Mouse (Mus musculus) hindbrain, postnatal 0 days (tissue): ENCODE measurements around the gene Prpf6. TPM values are rescaled to one million over a fixed set of nuclear protein-coding genes. Genes with fewer than 3 reads are reported as not detected.

Experiments
- ATAC-seq: fragments of 200-750 bp; cut with Nextera tagmentation; 2 replicates; pipeline ENCODE4 v1.8.0; 2017; ENCODE audit warnings: mild to moderate bottlenecking, moderate TSS enrichment, moderate library complexity
- DNase-seq: peaks from one replicate; pipeline ENCODE4 v3.0.0-alpha.2; 2015; ENCODE audit warnings: low spot score
- H3K27ac ChIP-seq: fragments of 300-500 bp; sonication (generic); 2 replicates; pipeline ENCODE4 v1.5.1; 2014; ENCODE audit warnings: mild to moderate bottlenecking
- H3K27me3 ChIP-seq: fragments of 300-500 bp; sonication (generic); 2 replicates; pipeline ENCODE4 v1.6.1; 2014; ENCODE audit warnings: low read length, mixed read lengths; ENCODE audit not compliant: insufficient read depth
- H3K36me3 ChIP-seq: fragments of 300-500 bp; sonication (generic); 2 replicates; pipeline ENCODE4 v1.6.1; 2014; ENCODE audit warnings: low read length, mixed read lengths; ENCODE audit not compliant: insufficient read depth
- H3K4me1 ChIP-seq: fragments of 300-500 bp; sonication (generic); 2 replicates; pipeline ENCODE4 v1.6.1; 2014; ENCODE audit warnings: antibody characterized with exemption, low read length, mixed read lengths; ENCODE audit not compliant: insufficient read depth
- H3K4me2 ChIP-seq: fragments of 300-500 bp; sonication (generic); 2 replicates; pipeline ENCODE4 v1.6.1; 2014; ENCODE audit warnings: low read depth, mild to moderate bottlenecking, low read length, moderate library complexity, mixed read lengths
- H3K4me3 ChIP-seq: fragments of 300-500 bp; sonication (generic); 2 replicates; pipeline ENCODE4 v1.5.1; 2014; ENCODE audit warnings: low read length
- H3K9ac ChIP-seq: fragments of 300-500 bp; sonication (generic); replicated peaks from 2 replicates; pipeline ENCODE4 v1.6.1; 2014; ENCODE audit warnings: mild to moderate bottlenecking, low read length, moderate library complexity, mixed read lengths
- H3K9me3 ChIP-seq: fragments of 300-500 bp; sonication (generic); 2 replicates; pipeline ENCODE4 v1.6.1; 2016; ENCODE audit warnings: low read length, mixed read lengths
- CTCF ChIP-seq: IDR thresholded peaks from 2 replicates; pipeline ENCODE4 v1.5.1; 2016; ENCODE audit warnings: antibody characterized with exemption, control low read depth, low read depth
- WGBS: fragments of 180-500 bp; shearing (Covaris S2); extraction: QIAGEN DNeasy Blood & Tissue Kit; methylation state at CpG from one replicate; pipeline ENCODE4 v1.1.7; 2014; 5-methylcytosine and 5-hydroxymethylcytosine counted together
- polyA plus RNA-seq: library from polyadenylated mRNA; unstranded; fragments of >200 nt; fragmentation: Nextera tagmentation; extraction: Ambion mirVana; gene quantifications from 2 replicates; pipeline ENCODE4 v1.2.1, GENCODE M21; 2015
- total RNA-seq: library from RNA; depleted of rRNA; stranded (reverse); fragments of >200 nt; gene quantifications from 2 replicates; pipeline ENCODE4 v1.2.3, GENCODE M21; 2014; rRNA removed

Prpf6 gene
- total RNA-seq (29.9 and 32.3 TPM in 2 replicates), polyA plus RNA-seq (39.8 and 42.4 TPM in 2 replicates)

DNA sequence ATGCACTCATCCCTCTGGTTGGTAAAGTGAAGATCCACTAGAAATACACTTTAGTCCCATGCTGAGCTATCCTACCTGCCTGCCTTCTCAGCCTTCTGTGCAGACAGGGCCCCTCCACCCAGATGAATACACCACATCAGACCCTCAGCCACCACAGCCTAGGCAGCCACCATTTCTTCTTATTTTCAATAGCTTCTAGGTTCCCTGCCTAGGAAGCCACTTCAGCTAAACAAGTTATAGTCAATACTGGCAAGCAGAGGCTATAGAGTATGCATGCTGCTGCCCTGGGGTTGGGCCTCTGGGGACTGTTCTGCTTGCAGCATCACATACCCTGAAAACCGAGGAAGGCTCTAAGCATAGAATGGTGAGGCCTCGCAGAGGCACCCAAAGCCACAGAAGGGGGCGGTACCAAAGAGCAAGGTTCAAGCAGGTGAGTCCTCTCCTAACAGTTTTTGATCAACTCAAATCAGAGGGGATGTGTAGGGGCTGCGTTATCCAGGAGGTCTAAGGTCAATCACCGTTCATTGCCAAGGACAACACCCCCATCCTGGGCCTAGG lies at the start of gene Prpf6:
Prpf6 (plus strand) TSS at position 341 of the 558 bp plus-strand sequence.
- peaks cover 35% of the 10 kb centered on the region for H3K36me3 ChIP-seq
- ATAC-seq (0 out of 2 replicates have a peak, but pooled peaks have one; percentile 4), DNase-seq (peak; percentile 30)
- H3K4me3 ChIP-seq: peak within 1 kb of the TSS; percentile 77
- peaks cover 10% of the 10 kb centered on the region for H3K4me1 ChIP-seq
- TF ChIP-seq CTCF: no peak
- peak within 1 kb of the TSS; percentile 79 for H3K4me2 ChIP-seq
- peak within 1 kb of the TSS; percentile 92 for H3K27ac ChIP-seq
- no peaks in the 10 kb centered on the region for H3K9me3 ChIP-seq
- WGBS: 5% methylated on average over 5 of the region's 5 CpGs
- H3K27me3 ChIP-seq: no peaks in the 10 kb centered on the region
- H3K9ac ChIP-seq: peak within 1 kb of the TSS; percentile 92

DNA sequence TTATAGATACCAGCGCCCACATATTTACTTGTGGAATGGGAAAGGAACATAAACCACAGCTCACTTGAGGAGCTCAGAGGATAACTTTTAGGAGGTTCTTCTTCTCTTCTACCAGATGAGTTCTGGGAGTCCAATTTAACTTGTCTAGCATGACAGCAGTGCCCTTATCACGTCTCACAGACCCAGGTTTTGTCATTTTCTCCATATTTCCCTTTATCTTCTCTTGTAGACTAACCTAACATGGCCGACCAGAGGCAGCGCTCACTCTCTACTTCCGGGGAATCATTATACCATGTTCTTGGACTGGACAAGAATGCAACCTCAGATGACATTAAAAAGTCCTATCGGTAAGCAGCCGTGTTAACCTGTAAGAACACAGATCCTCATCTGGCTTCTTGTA lies 45.5 kb upstream of the Prpf6 start:
- H3K27me3 ChIP-seq: no peaks in the 10 kb centered on the region
- WGBS: 97% methylated on average over 7 of the region's 7 CpGs
- no peaks in the 10 kb centered on the region for H3K9me3 ChIP-seq
- H3K9ac ChIP-seq: no peak overlapping the region
- ATAC-seq (no peak), DNase-seq (no peak)
- H3K4me2 ChIP-seq: no peak overlapping the region
- H3K4me1 ChIP-seq: no peaks in the 10 kb centered on the region
- no peak overlapping the region for H3K4me3 ChIP-seq
- TF ChIP-seq CTCF: no peak
- H3K36me3 ChIP-seq: peaks cover 48% of the 10 kb centered on the region
- H3K27ac ChIP-seq: no peak overlapping the region

DNA sequence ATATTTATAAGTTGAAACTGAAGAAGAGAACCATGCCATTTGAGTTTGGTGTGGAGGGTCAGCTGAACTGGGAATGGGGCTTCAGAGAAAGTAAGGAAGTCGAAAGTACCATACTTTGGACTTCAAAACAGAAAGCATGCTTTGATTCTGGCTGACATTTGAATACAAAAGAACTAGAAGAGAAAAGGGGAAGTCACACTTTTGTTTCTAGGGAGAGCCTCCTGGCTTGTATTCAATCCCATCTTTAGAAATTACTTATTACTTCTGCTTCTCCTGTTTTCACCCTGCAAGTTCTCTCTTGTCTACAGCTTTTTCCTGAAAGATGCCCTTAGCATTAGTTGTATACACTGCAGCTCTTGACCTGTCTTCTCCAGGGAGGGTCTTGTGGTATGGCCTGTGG lies 43.4 kb upstream of the Prpf6 start:
- no peak for TF ChIP-seq CTCF
- WGBS: 63% methylated on average over 1 of the region's 1 CpGs
- peaks cover 58% of the 10 kb centered on the region for H3K36me3 ChIP-seq

DNA sequence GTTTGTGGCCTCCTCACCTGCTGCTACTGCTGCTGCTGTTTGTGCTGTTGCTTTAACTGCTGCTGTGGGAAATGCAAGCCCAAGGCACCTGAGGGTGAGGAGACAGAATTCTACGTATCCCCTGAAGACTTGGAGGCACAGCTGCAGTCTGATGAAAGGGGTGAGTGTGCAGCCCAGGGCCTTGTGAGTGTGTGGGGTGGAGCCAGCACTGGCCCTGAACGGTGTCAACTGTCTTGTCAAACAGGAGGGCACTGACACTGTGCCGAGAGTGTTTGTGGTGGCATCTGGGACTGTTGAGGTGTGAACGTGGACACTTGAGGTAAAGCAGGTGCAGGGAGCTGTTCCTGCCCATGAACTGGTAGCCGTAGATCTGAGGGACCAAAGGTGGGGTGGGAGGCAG lies 43.0 kb upstream of the Prpf6 start:
- peaks cover 58% of the 10 kb centered on the region for H3K36me3 ChIP-seq
- no peak for ATAC-seq
- DNase-seq: no peak
- H3K4me2 ChIP-seq: no peak overlapping the region
- 90% methylated on average over 5 of the region's 5 CpGs for WGBS
- H3K4me3 ChIP-seq: no peak overlapping the region
- TF ChIP-seq CTCF: no peak
- no peaks in the 10 kb centered on the region for H3K9me3 ChIP-seq
- H3K4me1 ChIP-seq: no peaks in the 10 kb centered on the region
- no peak overlapping the region for H3K27ac ChIP-seq
- no peak overlapping the region for H3K9ac ChIP-seq
- H3K27me3 ChIP-seq: no peaks in the 10 kb centered on the region

More for the DNA sequence above, 43.4 kb upstream of the Prpf6 start:
- no peak overlapping the region for H3K4me3 ChIP-seq
- H3K4me1 ChIP-seq: no peaks in the 10 kb centered on the region
- no peak for DNase-seq
- H3K27ac ChIP-seq: no peak overlapping the region
- no peaks in the 10 kb centered on the region for H3K9me3 ChIP-seq
- H3K9ac ChIP-seq: no peak overlapping the region
- no peak for ATAC-seq
- H3K27me3 ChIP-seq: no peaks in the 10 kb centered on the region
- H3K4me2 ChIP-seq: no peak overlapping the region

DNA sequence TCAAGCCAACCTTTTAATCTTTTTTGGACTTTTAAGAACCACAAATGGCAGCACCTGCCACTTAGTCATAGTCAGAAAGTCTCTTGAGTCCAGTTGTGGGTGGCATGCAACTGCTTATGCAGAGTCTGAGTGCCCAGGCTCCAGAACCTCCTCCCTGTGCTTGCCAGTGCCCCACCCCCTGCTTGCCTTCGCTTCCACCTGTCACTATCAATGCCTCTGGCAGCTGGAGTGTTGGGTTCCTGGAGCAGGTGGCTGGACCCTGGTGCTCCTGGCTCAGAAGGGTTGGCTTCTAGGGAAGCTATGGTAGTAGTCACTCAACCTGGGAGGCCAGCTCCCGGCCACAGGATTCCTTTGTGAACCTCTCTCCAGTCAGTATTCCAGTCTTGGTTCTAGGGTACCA lies 41.4 kb upstream of the Prpf6 start:
- peaks cover 58% of the 10 kb centered on the region for H3K36me3 ChIP-seq
- no peak overlapping the region for H3K4me3 ChIP-seq
- WGBS: 92% methylated on average over 2 of the region's 2 CpGs
- ATAC-seq: no peak
- H3K27ac ChIP-seq: no peak overlapping the region
- H3K27me3 ChIP-seq: no peaks in the 10 kb centered on the region
- no peak overlapping the region for H3K9ac ChIP-seq
- H3K9me3 ChIP-seq: no peaks in the 10 kb centered on the region
- TF ChIP-seq CTCF: no peak
- no peak for DNase-seq
- no peak overlapping the region for H3K4me2 ChIP-seq
- H3K4me1 ChIP-seq: no peaks in the 10 kb centered on the region

DNA sequence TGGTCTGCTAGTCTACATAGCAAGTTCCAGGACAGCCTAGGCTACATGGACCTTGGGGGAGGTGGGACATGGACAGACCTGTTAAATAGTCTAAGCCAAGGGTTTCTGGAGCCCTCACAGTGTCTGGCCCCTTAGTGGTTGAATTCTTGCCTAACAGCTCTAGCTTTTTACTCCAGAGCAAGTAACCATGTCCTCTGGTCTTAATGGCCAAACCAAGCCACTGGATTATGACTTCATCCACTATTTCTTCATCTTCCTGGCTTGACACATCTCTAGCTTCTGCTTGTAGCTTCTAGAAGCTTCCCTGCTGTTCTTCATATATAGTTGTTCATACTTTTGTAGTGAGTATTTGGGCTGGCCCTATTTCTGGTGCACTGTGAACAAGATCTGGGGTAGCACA lies 37.9 kb upstream of the Prpf6 start:
- Histone ChIP-seq H3K4me3 (no peak overlapping the region), H3K27me3 (no peaks in the 10 kb centered on the region), H3K27ac (no peak overlapping the region), H3K4me2 (no peak overlapping the region), H3K9ac (no peak overlapping the region), H3K4me1 (no peaks in the 10 kb centered on the region), H3K9me3 (no peaks in the 10 kb centered on the region), H3K36me3 (peaks cover 34% of the 10 kb centered on the region)
- no peak for TF ChIP-seq CTCF
- DNase-seq: no peak
- ATAC-seq: no peak; the same call in 1 of the 2 replicates

DNA sequence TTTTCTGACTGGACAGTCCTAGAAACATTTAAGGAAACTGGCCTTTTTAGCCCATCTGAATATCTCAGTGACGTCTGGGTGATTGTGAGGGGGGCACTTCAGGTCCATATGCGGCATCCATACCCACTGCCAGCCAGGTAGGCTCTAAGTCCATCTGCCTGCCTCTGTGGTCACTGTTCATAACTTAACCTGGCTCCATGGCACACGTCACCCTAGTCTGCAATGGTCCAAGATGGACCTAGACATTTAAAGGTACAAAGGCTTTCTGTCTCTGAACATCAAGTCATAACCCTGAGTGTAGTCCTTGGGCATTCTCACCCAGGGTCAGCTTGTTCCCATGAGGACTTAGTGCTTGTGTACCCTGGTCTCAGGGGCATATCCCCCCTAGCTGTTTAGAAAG lies 24.3 kb upstream of the Prpf6 start:
- no peak overlapping the region for H3K27ac ChIP-seq
- H3K9ac ChIP-seq: no peak overlapping the region
- no peaks in the 10 kb centered on the region for H3K27me3 ChIP-seq
- no peak for DNase-seq
- no peaks in the 10 kb centered on the region for H3K36me3 ChIP-seq
- no peak overlapping the region for H3K4me3 ChIP-seq
- WGBS: 88% methylated on average over 3 of the region's 3 CpGs
- TF ChIP-seq CTCF: no peak
- no peak overlapping the region for H3K4me2 ChIP-seq
- no peaks in the 10 kb centered on the region; the same call in 1 of the 2 replicates for H3K4me1 ChIP-seq
- ATAC-seq: no peak
- no peaks in the 10 kb centered on the region for H3K9me3 ChIP-seq
